Mouse (Mus musculus): ENCODE measurements at regions not wholly inside any gene's neighbourhood (a gene's known extent, or its start where the extent isn't known, plus 50 kb on each side); places are given as distances from the start of the nearest gene placed in this dataset.
"Not testable (repeated sequence)": the region's sequence is repeated elsewhere in the genome, so short reads cannot be mapped to it uniquely, and the experiment has no call there.

DNA sequence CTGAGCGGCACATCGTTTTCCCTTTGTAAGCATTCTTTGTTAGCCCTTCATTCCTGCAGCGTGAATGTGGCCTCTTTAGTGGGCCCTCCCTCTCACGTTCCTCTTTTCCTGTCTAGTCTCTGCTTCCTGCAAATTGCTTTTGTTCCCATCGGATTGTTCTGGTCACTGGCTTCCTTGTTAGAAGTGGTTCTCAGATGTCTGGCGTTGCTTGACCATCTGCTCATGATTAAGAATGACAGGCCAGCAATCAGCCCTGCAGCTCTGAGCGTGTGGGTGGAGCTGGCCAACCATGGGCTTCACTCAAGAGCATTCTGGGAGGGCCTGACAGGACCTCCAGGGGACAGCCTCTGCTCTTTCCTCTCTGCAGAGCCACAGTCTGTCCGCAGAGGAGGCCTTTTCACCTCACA, 297.5 kb downstream of the Eipr1 start:
- peak; percentile 73 for DNase-seq (ENCODE audit: extremely low spot score, low read depth, low spot score)

DNA sequence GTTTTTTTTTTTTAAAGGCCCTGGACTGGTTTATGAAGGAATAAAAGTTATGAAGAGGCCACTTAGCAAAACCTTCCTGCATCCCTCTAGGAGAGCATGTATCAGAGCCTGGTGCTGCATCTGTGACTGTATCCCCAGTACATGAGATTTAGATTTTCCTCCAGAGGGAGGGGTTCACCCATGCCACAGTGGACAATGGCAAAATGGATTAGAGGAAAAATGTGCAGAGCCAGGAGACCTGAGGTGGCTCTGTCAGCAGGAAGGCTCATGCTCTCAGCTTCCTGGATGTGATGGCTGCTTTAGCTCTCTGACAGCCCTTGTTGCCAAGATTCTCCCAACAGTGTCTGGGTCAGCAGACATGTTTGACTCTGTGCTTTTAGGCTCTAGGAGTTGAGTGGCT, 298.2 kb downstream of the Eipr1 start:
- no peak for DNase-seq (ENCODE audit: extremely low spot score, low read depth, low spot score)

DNA sequence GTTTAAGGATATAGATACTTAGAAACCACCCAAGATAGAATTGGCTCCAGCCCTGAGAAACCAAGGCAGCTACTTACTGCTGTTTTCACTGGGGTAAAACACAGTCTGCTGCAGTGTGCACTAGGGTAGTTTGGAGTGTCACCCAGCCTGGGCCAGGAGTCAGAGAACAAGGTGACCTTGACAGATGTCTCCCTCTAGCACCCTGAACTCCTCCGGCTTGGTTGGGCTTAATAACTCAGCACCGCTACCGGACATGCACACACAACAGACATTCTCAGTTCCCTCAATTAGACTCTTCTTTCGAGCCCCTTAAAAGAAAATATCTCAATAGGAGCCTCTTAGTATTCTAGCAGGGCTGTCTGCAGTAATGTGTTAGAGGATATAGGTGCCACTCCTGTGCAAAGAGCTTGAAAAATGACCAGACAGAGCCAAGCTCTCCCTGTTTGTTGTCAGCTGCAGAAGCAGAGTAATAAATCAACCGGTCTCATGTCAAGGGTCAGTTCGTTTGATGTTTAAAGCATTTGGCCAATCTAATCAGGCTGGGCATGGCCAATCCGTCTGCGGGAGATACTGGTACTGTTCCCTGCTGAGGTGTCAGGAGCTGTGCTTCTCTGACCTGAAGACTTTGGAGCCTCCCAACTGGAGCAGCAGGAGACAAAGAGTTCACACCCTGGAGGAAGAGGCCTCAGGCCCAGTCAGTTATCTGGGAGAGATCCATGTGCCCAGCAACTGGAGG, 299.1 kb downstream of the Eipr1 start:
- no peak for DNase-seq (ENCODE audit: extremely low spot score, low read depth, low spot score)

DNA sequence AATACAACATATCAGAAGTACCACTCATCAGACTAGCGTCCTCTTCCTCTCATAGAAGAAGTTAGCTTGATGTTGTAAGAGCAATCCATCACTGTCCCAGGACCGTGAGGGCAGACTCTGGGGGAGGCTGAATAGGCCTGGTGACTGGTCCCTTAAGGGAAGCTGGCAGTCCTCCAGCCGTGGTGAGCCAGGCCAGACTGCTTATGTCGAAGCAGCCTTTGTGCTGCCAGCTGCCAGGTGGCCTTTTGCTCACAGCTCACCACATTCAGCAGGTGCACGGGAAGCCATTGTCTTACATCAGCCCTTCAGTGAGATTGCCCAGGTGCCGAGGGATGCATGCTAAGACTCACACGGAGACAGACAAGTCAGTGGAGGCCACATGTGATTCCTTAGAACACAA, 302.8 kb downstream of the Eipr1 start:
- no peak for DNase-seq (ENCODE audit: extremely low spot score, low read depth, low spot score)

DNA sequence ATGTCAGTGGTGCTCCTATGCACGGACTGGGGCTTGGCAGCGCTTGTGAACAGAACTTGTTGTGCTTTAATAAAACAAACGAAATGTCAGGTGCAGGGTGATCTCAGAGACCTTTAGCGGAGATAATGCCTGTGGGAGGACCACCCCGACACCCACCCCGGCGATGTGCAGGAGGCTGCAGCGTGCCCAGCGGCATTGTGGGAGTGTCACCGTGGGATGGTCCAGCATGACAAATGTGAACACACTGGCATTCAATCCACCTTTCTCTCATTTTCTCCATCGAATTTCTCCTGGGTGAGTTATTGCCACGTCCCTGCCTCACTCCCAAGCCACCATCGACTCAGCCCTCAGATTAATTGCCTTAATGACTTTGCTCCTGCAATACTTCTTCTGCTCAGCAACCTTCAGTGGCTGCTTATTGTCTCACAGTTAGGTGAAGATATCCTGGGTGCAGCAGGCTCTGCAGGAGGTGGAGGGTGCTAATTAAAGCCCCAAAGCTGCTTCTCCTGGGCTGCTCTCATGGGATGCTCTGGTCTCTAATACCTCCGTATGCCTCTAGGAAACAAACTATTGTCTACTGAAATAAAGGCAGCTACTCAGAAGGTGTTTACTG, 310.5 kb downstream of the Eipr1 start:
- DNase-seq (ENCODE audit: extremely low spot score, low read depth, low spot score) = no peak

DNA sequence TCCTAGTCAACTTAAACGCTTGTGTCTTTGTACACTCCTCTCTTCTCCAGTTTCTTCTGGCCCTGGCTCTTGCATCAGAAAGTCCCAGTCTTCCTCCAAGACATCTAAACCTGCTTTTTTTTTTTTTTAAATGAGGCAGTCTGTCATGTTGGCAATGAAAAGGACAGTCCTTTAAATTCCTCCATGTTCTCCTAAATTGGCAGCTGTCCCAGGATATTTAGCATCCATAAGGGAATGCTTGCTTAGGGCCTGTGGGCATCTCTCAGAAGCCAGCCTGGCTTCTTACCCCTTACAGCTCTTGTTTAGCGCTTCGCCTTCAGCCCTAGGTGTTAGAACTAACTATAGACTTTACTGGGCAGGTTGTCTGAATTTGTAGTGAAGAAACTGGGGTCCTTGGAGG, 311.2 kb downstream of the Eipr1 start:
- no peak for DNase-seq (ENCODE audit: extremely low spot score, low read depth, low spot score)

DNA sequence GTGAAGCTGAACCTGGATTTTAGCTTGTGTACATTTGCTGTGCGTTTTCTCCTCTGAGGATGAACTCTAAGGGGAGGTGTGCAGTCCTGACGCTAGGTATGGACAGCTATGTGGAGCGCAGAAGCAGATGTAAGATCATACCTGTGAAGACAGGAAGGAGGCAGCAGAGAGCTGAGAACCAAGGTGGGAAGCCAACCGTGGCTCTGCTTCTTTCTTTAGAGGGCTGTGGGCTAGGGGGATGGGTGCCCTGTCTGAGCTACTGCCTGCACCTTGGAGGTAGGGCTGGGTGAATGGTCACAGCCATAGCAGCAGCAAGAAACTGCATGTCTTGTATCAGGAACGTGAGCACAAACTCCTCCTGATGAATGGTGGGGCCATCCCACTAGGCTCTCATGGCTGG, 316.6 kb downstream of the Eipr1 start:
- DNase-seq (ENCODE audit: extremely low spot score, low read depth, low spot score) = no peak

DNA sequence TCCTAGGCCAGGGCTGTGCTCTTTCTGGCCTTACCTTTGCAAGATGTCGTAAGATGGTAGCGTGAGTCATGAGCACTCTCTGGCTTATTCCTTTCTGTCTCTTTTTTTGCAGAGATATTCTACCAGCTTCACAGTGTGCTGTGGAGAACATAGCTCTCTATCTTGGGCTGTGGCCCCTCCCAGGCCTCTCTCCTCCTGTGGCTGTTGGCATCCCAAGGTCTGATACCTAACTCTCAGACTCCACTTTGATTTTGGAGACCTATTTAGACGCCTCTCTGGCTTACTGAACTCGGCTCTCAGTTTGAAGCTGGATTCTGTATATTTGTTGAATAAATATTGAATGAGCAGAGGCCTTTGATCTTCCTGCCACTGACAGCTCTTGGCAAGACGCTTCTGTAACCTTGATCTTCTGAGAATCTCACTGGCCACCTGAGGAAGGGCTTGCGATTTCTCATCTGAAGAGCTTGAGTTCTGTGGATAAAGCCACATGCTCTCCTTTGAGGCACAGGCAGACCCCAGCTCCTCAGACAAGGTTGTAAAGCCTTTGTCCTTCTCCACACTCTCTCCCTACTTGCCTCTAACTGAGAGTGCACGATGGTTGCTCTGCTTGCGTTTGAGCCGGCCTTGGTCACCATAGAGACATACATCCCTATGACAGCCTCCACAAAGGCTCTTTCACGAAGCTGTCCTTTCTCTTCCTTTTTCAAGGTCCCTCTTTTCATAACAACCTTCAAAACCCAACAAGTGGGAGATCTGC, 323.7 kb downstream of the Eipr1 start:
- no peak for DNase-seq (ENCODE audit: extremely low spot score, low read depth, low spot score)

DNA sequence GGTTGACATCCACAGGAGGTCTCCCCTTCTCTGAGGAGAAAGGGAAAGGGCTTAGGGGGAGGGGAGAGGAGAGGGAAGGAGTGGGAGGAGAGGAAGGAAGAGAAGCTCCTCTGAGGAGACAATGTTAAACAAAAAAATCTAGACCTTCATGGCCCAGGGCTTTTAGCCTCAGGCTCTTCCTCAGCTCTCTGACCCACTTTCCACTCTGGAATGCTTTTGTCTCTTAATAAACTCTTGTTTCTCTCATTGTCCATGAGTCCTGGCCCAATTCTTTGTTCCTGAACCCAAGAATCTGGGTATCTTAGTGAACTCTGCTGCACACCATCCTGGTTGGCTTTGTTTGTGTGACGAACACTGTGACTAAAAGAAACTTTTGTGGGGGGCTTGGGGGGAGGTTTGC, 325.0 kb downstream of the Eipr1 start:
- no peak for DNase-seq (ENCODE audit: extremely low spot score, low read depth, low spot score)

DNA sequence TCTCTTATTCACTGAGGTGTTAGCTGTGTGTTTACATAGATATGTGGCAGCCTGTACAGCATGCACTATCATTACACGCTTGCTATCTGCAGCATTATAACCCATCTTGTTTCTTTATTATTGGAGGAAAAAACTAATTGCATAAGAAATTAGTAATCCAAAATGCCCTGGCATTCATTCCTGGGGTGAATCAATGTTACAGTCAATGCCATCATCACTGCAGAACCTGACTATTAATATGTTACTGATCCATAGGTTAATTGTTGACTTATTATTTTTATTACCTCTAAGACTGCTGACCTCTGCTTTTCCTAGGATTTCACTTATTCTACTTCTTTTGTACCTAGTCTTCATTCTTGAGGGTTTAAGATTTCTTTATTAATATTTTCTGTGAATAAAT, 327.4 kb downstream of the Eipr1 start:
- no peak for DNase-seq (ENCODE audit: extremely low spot score, low read depth, low spot score)

DNA sequence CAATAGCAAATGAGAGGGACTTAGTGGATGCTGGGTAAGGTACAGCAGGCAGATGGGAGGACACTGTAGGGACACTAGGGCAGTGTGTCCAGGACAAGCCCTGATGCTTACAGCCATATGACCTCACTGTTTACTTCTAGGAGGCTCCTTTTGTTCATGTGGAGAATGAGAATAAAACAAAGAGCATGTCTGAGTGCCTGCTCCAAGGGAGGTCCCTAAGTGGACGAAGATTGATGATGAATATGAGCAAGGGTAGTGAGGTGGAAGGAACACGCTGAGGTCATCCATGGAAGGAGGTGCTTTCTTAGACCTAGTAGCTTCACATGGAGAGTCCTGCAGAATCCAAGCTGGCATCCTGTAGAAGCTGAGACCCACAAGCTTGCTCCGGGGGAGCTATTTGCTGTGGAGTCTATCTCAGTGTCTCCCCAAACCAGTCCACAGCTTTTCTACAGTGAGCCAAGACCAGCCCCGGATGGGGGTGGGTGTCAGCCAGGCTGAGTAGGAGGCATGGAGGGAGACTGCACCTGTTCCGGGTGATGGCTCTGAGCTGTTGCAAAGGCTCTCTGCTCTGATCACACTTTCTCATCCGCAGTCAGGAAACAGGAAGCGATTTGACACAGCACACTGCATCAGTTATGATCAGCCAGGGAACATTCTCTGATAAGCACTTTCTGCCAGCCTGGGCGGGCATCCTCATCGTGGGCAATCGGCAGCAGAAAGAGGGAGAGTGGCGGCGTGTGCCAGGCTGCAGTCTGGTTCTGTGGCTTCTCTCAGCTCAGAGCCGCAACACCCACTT, 332.0 kb downstream of the Eipr1 start:
- DNase-seq (ENCODE audit: extremely low spot score, low read depth, low spot score) = no peak

DNA sequence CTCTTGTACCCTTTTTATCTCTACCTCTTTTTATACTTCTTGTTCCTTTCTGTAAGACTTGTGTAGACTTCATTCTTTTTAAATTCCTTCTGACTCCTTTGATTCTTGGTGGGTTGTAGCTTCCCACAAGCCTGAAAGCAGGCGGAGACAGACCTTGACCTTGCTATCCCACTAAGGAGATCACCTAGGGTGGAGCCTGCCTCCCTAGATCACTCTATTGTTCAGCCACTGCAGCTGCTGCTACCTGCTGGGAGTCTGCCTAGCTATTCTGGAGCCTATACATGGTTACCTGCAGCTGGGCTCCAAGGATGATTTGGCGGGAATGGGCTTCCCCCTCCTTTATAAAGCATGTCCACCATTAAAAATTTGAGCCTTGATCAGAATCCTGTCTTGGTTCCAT, 335.6 kb downstream of the Eipr1 start:
- not testable (repeated sequence) for DNase-seq (ENCODE audit: extremely low spot score, low read depth, low spot score)

DNA sequence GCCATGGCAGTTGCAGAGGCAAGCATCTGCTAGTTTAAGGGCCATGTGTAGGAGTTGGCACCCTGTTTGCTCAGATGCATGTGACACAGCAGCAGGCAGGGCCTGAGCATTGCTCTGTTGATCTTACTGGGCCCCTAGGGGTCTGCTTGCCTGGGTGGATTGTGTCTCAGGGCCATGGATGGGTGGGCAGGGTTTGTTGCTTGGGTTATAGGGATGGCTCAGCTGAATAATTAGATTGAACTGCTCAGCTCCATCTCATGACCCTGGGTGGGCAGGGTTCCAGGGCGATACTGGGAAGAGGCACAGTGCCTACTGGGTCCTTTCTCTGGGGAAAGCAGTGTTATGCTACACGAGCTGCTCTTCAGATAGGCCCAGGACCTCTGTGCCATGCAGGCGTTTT, 338.0 kb downstream of the Eipr1 start:
- no peak for DNase-seq (ENCODE audit: extremely low spot score, low read depth, low spot score)

DNA sequence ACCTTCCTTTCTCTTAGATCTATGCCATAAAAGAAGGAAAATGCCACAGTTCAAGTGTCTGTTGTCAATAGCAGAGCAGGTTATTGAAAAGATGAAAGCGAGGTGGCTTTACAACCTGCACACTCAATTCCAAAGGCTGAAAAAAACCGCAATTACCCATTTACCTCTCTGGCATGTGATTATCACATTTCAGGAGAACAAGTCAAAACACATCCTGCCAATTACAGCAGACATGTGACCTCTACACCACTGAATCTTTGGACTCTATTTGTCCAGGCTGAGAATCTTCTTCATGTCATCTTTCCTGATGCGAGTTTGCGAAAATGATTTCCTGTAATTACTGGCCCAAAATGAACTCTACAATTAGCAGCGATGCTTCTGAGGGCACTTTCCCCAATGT, 338.8 kb downstream of the Eipr1 start:
- DNase-seq (ENCODE audit: extremely low spot score, low read depth, low spot score) = no peak

DNA sequence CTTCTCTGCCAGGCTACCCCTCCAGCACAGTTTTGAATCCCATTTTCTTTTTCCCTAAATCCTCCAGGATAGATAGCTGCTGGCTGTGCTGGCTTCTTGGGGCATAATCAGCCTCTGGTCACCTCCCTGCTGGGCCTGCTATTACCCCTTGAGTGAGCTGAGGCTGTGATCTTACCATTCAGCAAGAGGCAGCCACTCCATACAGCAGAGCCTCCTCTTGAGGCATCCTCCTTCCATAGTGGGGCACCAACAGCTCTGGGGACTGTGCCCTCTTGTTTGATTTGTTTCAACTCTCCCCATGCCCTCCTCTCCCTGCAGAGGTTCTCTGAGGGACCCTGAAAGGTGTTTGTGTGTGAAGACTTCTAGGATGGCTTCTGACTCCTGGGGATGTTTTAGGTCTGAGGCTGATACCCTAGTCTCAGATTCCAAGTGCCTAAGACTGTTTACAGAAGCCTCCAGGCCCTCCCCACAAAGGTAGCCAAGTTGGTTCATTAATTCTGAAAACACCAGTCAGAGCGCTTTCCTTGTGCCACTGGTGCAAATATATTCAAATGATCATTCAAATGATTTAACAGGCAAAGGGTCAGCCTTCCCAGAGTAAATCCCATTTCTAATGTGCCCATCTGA, 343.9 kb downstream of the Eipr1 start:
- DNase-seq (ENCODE audit: extremely low spot score, low read depth, low spot score) = no peak

DNA sequence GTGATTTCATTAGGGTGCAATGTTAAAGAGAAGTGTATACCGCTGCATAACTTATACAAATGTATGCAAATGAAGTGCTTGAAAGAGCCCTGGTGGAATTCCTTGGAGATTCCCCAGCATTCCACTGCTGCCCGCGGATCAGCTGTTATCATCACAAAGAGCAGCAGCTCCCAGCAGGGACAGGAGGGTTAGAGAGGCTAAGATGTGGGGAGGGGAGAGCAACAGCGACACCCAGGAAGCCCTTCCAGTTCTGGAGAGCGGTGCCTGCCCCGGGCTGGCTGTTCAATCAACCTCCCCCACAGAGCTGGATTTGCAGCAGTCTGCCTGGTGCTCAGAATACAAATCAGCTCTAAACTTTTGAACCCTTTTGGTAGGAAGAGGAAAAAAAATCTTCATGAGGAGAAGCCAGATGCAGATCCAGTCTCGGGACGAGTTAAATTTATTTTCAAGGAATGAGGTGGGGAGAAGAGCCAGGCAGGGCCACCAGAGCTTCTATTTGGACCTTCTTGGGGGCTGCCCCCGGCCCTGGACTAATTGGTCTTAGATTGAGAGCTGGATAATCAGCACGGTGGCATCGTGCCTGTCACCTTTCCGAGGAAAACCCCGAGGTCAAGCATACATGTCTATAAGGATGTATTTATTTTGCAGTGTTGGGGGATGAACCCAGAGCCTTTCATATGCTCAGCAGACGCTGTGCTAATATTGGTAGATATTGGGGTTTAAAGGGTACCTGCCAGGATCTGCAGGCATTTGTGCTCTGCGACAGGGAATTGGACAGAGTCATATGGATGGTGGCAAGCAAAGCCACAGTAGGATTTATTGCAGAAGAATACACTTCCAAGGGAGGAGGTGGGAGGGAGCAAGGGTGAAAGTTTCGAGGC, 344.7 kb downstream of the Eipr1 start:
- DNase-seq (ENCODE audit: extremely low spot score, low read depth, low spot score) = no peak

DNA sequence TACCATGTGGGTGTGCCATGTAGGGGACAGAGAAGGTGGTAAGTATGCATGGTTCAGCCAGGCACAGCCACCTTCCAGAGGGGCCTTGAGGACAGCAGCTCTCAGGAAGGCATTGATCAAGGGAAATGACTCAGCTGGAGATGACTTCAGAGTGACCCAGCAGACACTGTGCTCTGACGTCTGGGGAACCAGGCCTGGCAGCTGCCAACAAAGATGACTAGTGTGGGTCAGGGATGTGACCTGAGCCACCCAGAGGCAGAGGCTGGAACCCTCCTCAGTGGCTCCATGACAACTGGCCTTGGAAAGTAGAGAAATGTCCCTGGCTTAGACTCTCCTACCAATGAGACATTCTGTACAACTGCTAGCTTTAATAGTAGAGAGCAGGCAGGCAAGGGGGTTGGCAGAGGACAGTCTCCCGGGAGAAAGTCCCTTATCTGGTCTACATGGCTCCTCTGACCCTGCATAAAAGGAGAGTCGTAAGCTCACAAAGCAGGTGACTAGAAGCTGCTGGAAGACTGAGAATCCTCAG, 348.5 kb downstream of the Eipr1 start:
- DNase-seq (ENCODE audit: extremely low spot score, low read depth, low spot score) = no peak

DNA sequence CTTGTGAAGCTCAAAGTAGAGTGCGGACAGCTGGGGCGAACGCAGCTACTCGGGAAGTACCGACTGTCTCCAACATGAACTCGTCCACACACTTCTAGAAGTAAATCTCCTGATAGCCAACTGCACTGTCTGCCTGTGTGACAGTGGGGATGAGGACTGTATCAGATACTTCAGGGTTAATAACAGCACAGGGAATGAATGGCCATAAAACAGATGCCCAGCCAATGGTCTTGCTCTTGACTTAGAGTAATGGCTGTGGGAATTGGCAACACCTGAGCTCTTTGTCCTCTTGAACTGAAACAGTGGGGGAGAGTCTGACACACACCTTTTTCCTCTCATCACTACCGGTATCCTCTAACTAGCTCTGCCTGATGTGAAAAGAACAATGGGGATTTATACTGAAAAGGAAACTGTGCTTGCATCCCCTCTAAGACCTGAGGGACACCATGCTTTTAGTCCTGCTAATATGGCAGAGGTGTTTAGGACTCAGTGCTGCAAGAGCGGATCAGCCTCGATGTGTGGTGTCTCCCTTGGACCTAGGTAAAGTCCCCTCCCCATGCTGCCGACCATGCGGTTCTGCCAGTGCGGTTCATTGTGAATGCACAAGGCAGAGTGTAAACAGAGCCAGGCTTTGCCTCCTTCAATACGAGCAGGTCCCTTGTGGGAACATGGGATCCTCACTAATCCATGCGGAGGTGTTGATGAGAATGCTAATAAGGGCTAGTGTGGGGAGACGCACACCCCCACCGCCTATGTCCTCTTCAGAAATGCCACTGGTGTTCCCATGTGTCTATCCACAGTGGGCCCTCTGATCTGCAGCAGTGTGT, 355.5 kb downstream of the Eipr1 start:
- no peak for DNase-seq (ENCODE audit: extremely low spot score, low read depth, low spot score)

DNA sequence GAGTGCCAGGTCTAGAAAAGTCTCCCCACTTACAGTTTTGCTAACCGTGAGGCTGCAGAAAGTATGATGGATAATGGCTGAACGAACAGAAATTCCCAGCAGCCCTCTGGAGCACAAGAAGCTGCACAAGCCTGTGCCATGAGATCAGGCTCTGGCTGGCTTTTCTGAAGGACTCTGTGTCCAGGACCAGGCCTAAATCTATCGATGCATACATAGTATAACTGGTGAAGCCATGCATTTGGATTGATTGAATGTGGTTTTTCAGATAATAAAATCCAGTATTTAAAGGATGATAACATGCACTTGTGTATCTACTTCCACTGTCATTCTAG, 356.1 kb downstream of the Eipr1 start:
- no peak for DNase-seq (ENCODE audit: extremely low spot score, low read depth, low spot score)
